Mouse (Mus musculus): Measurements from ENCODE around the gene Adarb1. TPM values are rescaled to one million over a fixed set of nuclear protein-coding genes. Genes with fewer than 3 reads are reported as not detected.

Adarb1 gene
- polyA plus RNA-seq, 1 experiment from 2014 or later: 1.1 TPM

GRCm38 (mm10) chr10:77383045-77383444, 35.0 kb downstream of the Adarb1 start:
- no peak overlapping the region for H3K27ac ChIP-seq (ENCODE audit: low read length)
- WGBS (ENCODE audit: insufficient replicate concordance): 68% methylated on average over 8 of the region's 8 CpGs
- H3K9me3 ChIP-seq (replicated peaks; ENCODE audit: control insufficient read depth, low read length): no peaks in the 10 kb centered on the region
- H3K36me3 ChIP-seq (ENCODE audit: control insufficient read depth, insufficient read depth): no peaks in the 10 kb centered on the region
- H3K9ac ChIP-seq (ENCODE audit: low read depth, low read length): no peak overlapping the region
- no peak overlapping the region for H3K4me2 ChIP-seq (ENCODE audit: low read depth, low read length)
- H3K4me3 ChIP-seq (ENCODE audit: low read depth, low read length): no peak overlapping the region
- no peaks in the 10 kb centered on the region for H3K27me3 ChIP-seq (ENCODE audit: control insufficient read depth, insufficient read depth, low read depth, low read length)
- no peaks in the 10 kb centered on the region for H3K4me1 ChIP-seq (ENCODE audit: control insufficient read depth, low read depth, low read length)
- ATAC-seq (ENCODE audit: low read depth): no peak

- Histone ChIP-seq H3K9ac (ENCODE audit: low read depth, low read length) (no peak overlapping the region), H3K36me3 (ENCODE audit: control insufficient read depth, insufficient read depth) (no peaks in the 10 kb centered on the region), H3K9me3 (replicated peaks; ENCODE audit: control insufficient read depth, low read length) (no peaks in the 10 kb centered on the region), H3K4me2 (ENCODE audit: low read depth, low read length) (no peak overlapping the region), H3K27ac (ENCODE audit: low read length) (no peak overlapping the region), H3K4me1 (ENCODE audit: control insufficient read depth, low read depth, low read length) (no peaks in the 10 kb centered on the region), H3K27me3 (ENCODE audit: control insufficient read depth, insufficient read depth, low read depth, low read length) (no peaks in the 10 kb centered on the region), H3K4me3 (ENCODE audit: low read depth, low read length) (no peak overlapping the region)
- no peak for ATAC-seq (ENCODE audit: low read depth)
- 27% methylated on average over 2 of the region's 2 CpGs for WGBS (ENCODE audit: insufficient replicate concordance)
These were observed 36.9 kb downstream of the Adarb1 start for GRCm38 (mm10) chr10:77381191-77381590.

- no peak overlapping the region for H3K9ac ChIP-seq (ENCODE audit: low read depth, low read length)
- H3K4me3 ChIP-seq (ENCODE audit: low read depth, low read length): no peak overlapping the region
- H3K27me3 ChIP-seq (ENCODE audit: control insufficient read depth, insufficient read depth, low read depth, low read length): no peaks in the 10 kb centered on the region
- H3K36me3 ChIP-seq (ENCODE audit: control insufficient read depth, insufficient read depth): no peaks in the 10 kb centered on the region
- H3K4me2 ChIP-seq (ENCODE audit: low read depth, low read length): no peak overlapping the region
- no peak overlapping the region for H3K27ac ChIP-seq (ENCODE audit: low read length)
- no peaks in the 10 kb centered on the region for H3K9me3 ChIP-seq (replicated peaks; ENCODE audit: control insufficient read depth, low read length)
- no peak for ATAC-seq (ENCODE audit: low read depth)
- 59% methylated on average over 6 of the region's 6 CpGs for WGBS (ENCODE audit: insufficient replicate concordance)
- H3K4me1 ChIP-seq (ENCODE audit: control insufficient read depth, low read depth, low read length): no peaks in the 10 kb centered on the region
These were observed 37.4 kb downstream of the Adarb1 start for GRCm38 (mm10) chr10:77380716-77381115.

GRCm38 (mm10) chr10:77379199-77379598, 38.9 kb downstream of the Adarb1 start:
- Histone ChIP-seq H3K4me1 (ENCODE audit: control insufficient read depth, low read depth, low read length) (no peaks in the 10 kb centered on the region), H3K27ac (ENCODE audit: low read length) (no peak overlapping the region), H3K4me2 (ENCODE audit: low read depth, low read length) (no peak overlapping the region), H3K27me3 (ENCODE audit: control insufficient read depth, insufficient read depth, low read depth, low read length) (no peaks in the 10 kb centered on the region), H3K36me3 (ENCODE audit: control insufficient read depth, insufficient read depth) (no peaks in the 10 kb centered on the region), H3K9ac (ENCODE audit: low read depth, low read length) (no peak overlapping the region), H3K4me3 (ENCODE audit: low read depth, low read length) (no peak overlapping the region), H3K9me3 (replicated peaks; ENCODE audit: control insufficient read depth, low read length) (no peaks in the 10 kb centered on the region)
- WGBS (ENCODE audit: insufficient replicate concordance): 79% methylated on average over 4 of the region's 4 CpGs
- ATAC-seq (ENCODE audit: low read depth): no peak

- no peaks in the 10 kb centered on the region for H3K9me3 ChIP-seq (replicated peaks; ENCODE audit: control insufficient read depth, low read length)
- WGBS (ENCODE audit: insufficient replicate concordance): 69% methylated on average over 1 of the region's 1 CpGs
- no peak for ATAC-seq (ENCODE audit: low read depth)
These were observed 42.0 kb downstream of the Adarb1 start for GRCm38 (mm10) chr10:77376056-77376455.

GRCm38 (mm10) chr10:77374948-77375347, 43.1 kb downstream of the Adarb1 start:
- no peak for ATAC-seq (ENCODE audit: low read depth)

More at GRCm38 (mm10) chr10:77376056-77376455, 42.0 kb downstream of the Adarb1 start:
- no peaks in the 10 kb centered on the region for H3K27me3 ChIP-seq (ENCODE audit: control insufficient read depth, insufficient read depth, low read depth, low read length)
- H3K4me1 ChIP-seq (ENCODE audit: control insufficient read depth, low read depth, low read length): no peaks in the 10 kb centered on the region
- H3K4me3 ChIP-seq (ENCODE audit: low read depth, low read length): no peak overlapping the region
- H3K27ac ChIP-seq (ENCODE audit: low read length): no peak overlapping the region
- H3K36me3 ChIP-seq (ENCODE audit: control insufficient read depth, insufficient read depth): no peaks in the 10 kb centered on the region
- no peak overlapping the region for H3K4me2 ChIP-seq (ENCODE audit: low read depth, low read length)
- no peak overlapping the region for H3K9ac ChIP-seq (ENCODE audit: low read depth, low read length)

GRCm38 (mm10) chr10:77374407-77374806, 43.7 kb downstream of the Adarb1 start:
- H3K9ac ChIP-seq (ENCODE audit: low read depth, low read length): no peak overlapping the region

More at GRCm38 (mm10) chr10:77374948-77375347, 43.1 kb downstream of the Adarb1 start:
- 53% methylated on average over 1 of the region's 1 CpGs for WGBS (ENCODE audit: insufficient replicate concordance)
- H3K27me3 ChIP-seq (ENCODE audit: control insufficient read depth, insufficient read depth, low read depth, low read length): no peaks in the 10 kb centered on the region
- H3K4me1 ChIP-seq (ENCODE audit: control insufficient read depth, low read depth, low read length): no peaks in the 10 kb centered on the region
- H3K4me2 ChIP-seq (ENCODE audit: low read depth, low read length): no peak overlapping the region
- no peak overlapping the region for H3K27ac ChIP-seq (ENCODE audit: low read length)
- no peaks in the 10 kb centered on the region for H3K36me3 ChIP-seq (ENCODE audit: control insufficient read depth, insufficient read depth)
- H3K4me3 ChIP-seq (ENCODE audit: low read depth, low read length): no peak overlapping the region
- H3K9ac ChIP-seq (ENCODE audit: low read depth, low read length): no peak overlapping the region
- H3K9me3 ChIP-seq (replicated peaks; ENCODE audit: control insufficient read depth, low read length): no peaks in the 10 kb centered on the region

GRCm38 (mm10) chr10:77370129-77370528, 47.9 kb downstream of the Adarb1 start:
- 58% methylated on average over 5 of the region's 5 CpGs for WGBS (ENCODE audit: insufficient replicate concordance)
- no peak overlapping the region for H3K27ac ChIP-seq (ENCODE audit: low read length)
- no peaks in the 10 kb centered on the region for H3K36me3 ChIP-seq (ENCODE audit: control insufficient read depth, insufficient read depth)
- no peak overlapping the region for H3K4me2 ChIP-seq (ENCODE audit: low read depth, low read length)
- H3K4me3 ChIP-seq (ENCODE audit: low read depth, low read length): no peak overlapping the region
- H3K27me3 ChIP-seq (ENCODE audit: control insufficient read depth, insufficient read depth, low read depth, low read length): no peaks in the 10 kb centered on the region
- H3K9ac ChIP-seq (ENCODE audit: low read depth, low read length): no peak overlapping the region
- H3K9me3 ChIP-seq (replicated peaks; ENCODE audit: control insufficient read depth, low read length): no peaks in the 10 kb centered on the region
- ATAC-seq (ENCODE audit: low read depth): no peak
- H3K4me1 ChIP-seq (ENCODE audit: control insufficient read depth, low read depth, low read length): no peaks in the 10 kb centered on the region

More at GRCm38 (mm10) chr10:77374407-77374806, 43.7 kb downstream of the Adarb1 start:
- no peak for ATAC-seq (ENCODE audit: low read depth)
- Histone ChIP-seq H3K27ac (ENCODE audit: low read length) (no peak overlapping the region), H3K36me3 (ENCODE audit: control insufficient read depth, insufficient read depth) (no peaks in the 10 kb centered on the region), H3K27me3 (ENCODE audit: control insufficient read depth, insufficient read depth, low read depth, low read length) (no peaks in the 10 kb centered on the region), H3K4me2 (ENCODE audit: low read depth, low read length) (no peak overlapping the region), H3K4me1 (ENCODE audit: control insufficient read depth, low read depth, low read length) (no peaks in the 10 kb centered on the region), H3K4me3 (ENCODE audit: low read depth, low read length) (no peak overlapping the region), H3K9me3 (replicated peaks; ENCODE audit: control insufficient read depth, low read length) (no peaks in the 10 kb centered on the region)
- WGBS (ENCODE audit: insufficient replicate concordance): 51% methylated on average over 5 of the region's 5 CpGs

GRCm38 (mm10) chr10:77367973-77368372, 50.1 kb downstream of the Adarb1 start:
- H3K9me3 ChIP-seq (replicated peaks; ENCODE audit: control insufficient read depth, low read length): no peaks in the 10 kb centered on the region
- ATAC-seq (ENCODE audit: low read depth): no peak
- no peaks in the 10 kb centered on the region for H3K36me3 ChIP-seq (ENCODE audit: control insufficient read depth, insufficient read depth)
- no peak overlapping the region for H3K4me2 ChIP-seq (ENCODE audit: low read depth, low read length)
- no peak overlapping the region for H3K9ac ChIP-seq (ENCODE audit: low read depth, low read length)
- no peaks in the 10 kb centered on the region for H3K4me1 ChIP-seq (ENCODE audit: control insufficient read depth, low read depth, low read length)
- 54% methylated on average over 6 of the region's 6 CpGs for WGBS (ENCODE audit: insufficient replicate concordance)
- no peak overlapping the region for H3K27ac ChIP-seq (ENCODE audit: low read length)
- H3K4me3 ChIP-seq (ENCODE audit: low read depth, low read length): no peak overlapping the region
- no peaks in the 10 kb centered on the region for H3K27me3 ChIP-seq (ENCODE audit: control insufficient read depth, insufficient read depth, low read depth, low read length)
